Mouse (Mus musculus) ES-E14 (cell line): ENCODE data around the gene Dagla.

Experiments
- CHD2 ChIP-seq: IDR thresholded peaks from 2 replicates; pipeline ENCODE4 v1.6.1; 2014; ENCODE audit warnings: mild to moderate bottlenecking, low read depth, low read length, inconsistent platforms
- HCFC1 ChIP-seq: IDR thresholded peaks from 2 replicates; pipeline ENCODE4 v1.6.1; 2012; ENCODE audit warnings: low read length, inconsistent platforms, borderline replicate concordance; ENCODE audit not compliant: insufficient read depth
- MAFK ChIP-seq: IDR thresholded peaks from 2 replicates; pipeline ENCODE4 v1.6.1; 2014; ENCODE audit warnings: mild to moderate bottlenecking, low read depth, low read length, inconsistent platforms; ENCODE audit not compliant: insufficient read depth
- ZNF384 ChIP-seq: IDR thresholded peaks from 2 replicates; pipeline ENCODE4 v1.6.1; 2012; ENCODE audit warnings: low read depth, low read length, inconsistent platforms

GRCm38 (mm10) chr19:10244183-10244582 is 60.5 kb downstream of the Dagla start:
- TF ChIP-seq ZNF384 = no peak
- no peak for TF ChIP-seq HCFC1
- TF ChIP-seq MAFK = no peak
- no peak for TF ChIP-seq CHD2
